Mouse (Mus musculus) small intestine, adult 2 months (tissue): Measurements from ENCODE around the gene Prkg1.

ENCODE experiments used
- CTCF ChIP-seq: fragments of 200-500 bp; IDR thresholded peaks from 2 replicates; pipeline ENCODE4 v1.5.1; 2012; ENCODE audit warnings: low read depth, mild to moderate bottlenecking, control low read depth, inconsistent platforms, low read length, moderate library complexity, mixed read lengths; ENCODE audit not compliant: insufficient replicate concordance, insufficient read length; ENCODE audit errors: extremely low read depth
- POLR2A ChIP-seq: fragments of 200-500 bp; IDR thresholded peaks from 2 replicates; pipeline ENCODE4 v1.6.1; 2012; ENCODE audit warnings: low read depth, mild to moderate bottlenecking, control low read depth, inconsistent platforms, low read length, moderate library complexity

- TF ChIP-seq POLR2A = no peak
- no peak for TF ChIP-seq CTCF
These were observed 21.4 kb downstream of the Prkg1 start for GRCm38 (mm10) chr19:31743241-31744045.
